Mouse (Mus musculus) thymus, adult 2 months (tissue): ENCODE data around the gene Accsl.

Experiments used
- CTCF ChIP-seq: fragments of 200-500 bp; IDR thresholded peaks from 2 replicates; pipeline ENCODE4 v1.5.1; 2012; ENCODE audit warnings: mild to moderate bottlenecking, control low read depth, low read length, moderate library complexity, borderline replicate concordance; ENCODE audit not compliant: control insufficient read depth, poor library complexity, insufficient read depth; ENCODE audit errors: extremely low read depth
- POLR2A ChIP-seq: fragments of 200-500 bp; IDR thresholded peaks from 2 replicates; pipeline ENCODE4 v1.6.1; 2012; ENCODE audit warnings: mild to moderate bottlenecking, low read length, control low read depth, moderate library complexity; ENCODE audit not compliant: control insufficient read depth, poor library complexity, insufficient read depth; ENCODE audit errors: extremely low read depth

DNA sequence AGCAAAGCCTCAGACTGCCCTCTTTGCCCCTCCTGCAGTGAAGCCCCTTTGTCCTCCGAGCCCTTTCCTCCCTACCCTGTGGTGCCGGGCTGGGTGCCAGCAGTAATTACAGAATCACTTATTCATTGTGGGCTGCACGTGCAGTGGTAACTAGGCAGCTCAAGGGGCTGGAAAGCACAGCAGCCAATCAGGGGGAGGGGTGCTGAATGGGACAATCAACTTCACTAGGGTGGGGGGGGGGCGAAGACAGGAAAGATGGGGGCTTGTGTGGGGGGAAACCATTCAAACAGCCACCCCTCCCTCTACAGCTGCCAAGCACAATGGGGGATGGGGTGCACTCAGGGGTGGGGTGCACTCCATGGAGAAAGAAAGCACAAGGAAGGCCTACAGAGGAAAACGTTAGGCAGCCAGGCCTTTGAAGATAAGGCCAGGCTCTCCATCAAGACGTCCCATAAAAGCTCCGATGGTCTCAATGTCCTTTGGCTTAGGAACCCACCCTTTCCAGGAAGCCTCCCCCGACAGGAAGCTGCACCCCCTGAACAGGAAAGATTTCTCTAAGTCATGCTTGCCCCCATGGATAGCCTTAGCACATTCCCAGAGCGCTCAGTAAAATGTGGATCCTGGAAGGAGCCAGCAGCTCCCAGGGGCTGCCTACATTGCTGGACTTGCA, 22.8 kb upstream of the Accsl start:
- no peak for TF ChIP-seq CTCF
- no peak for TF ChIP-seq POLR2A
